ENCODE assay signal across 23 mouse cellular contexts in the genomic region with DNA sequence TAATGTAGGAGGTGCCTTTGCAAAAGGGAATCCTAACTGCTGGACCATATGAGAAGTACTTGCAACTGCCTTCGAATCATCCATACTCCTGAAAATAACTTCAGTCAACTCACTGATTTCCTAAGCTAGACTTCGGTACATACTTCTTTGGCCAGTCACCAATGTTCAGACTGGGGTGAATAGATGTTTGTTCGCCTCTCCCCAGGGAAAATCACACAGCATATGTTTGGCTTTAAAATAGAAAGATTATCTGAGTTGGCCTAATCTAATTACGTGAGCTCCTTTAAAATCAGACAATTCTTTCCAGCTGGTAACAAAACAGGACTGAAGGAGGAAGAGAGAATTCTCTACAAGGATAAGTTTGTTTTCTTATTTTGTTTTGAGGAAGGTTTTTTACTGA.
DNase-seq lines count a peak whose midpoint lies in the region; ATAC-seq lines count a peak whose summit lies in the region.
"Had no signal": no experiment of that assay in that cellular context is flagged by ENCODE, and none has a peak within 500 bp of the region (broad histone marks: within the 10 kb centered on the region; RNA-seq: fewer than 3 reads in every experiment).

No protein-coding gene starts in this region.

- ATAC-seq in embryonic facial prominence, embryonic 11.5 days (replicated peaks; ENCODE audit: insufficient number of reproducible peaks, low FRiP score, low TSS enrichment, low read depth) = no peak
- no peak for ATAC-seq in embryonic facial prominence, embryonic 14.5 days (ENCODE audit: low read depth)
- ATAC-seq in intestine, embryonic 15.5 days = no peak
- ATAC-seq: activated CD4-positive, CD25-positive, alpha-beta regulatory T cell, adult 4 months; CD4-positive, CD25-positive, alpha-beta regulatory T cell, adult 4 months; Patski had no signal

- H3K9me3 ChIP-seq in embryonic facial prominence, embryonic 11.5 days (replicated peaks; ENCODE audit: control insufficient read depth, low read length) = no peaks in the 10 kb centered on the region
- H3K9me3 ChIP-seq in embryonic facial prominence, embryonic 10.5 days = no peaks in the 10 kb centered on the region
- H3K9me3 ChIP-seq in embryonic facial prominence, embryonic 14.5 days (ENCODE audit: control insufficient read depth, low read length) = no peaks in the 10 kb centered on the region; the same call in 1 of the 2 replicates
- H3K9me3 ChIP-seq in intestine, embryonic 15.5 days = no peaks in the 10 kb centered on the region

- H3K4me2 ChIP-seq in embryonic facial prominence, embryonic 11.5 days (ENCODE audit: low read depth, low read length) = no peak overlapping the region
- no peak overlapping the region for H3K4me2 ChIP-seq in embryonic facial prominence, embryonic 14.5 days (ENCODE audit: low read depth, low read length)
- no peak overlapping the region for H3K4me2 ChIP-seq in intestine, embryonic 15.5 days (replicated peaks)

- H3K27ac ChIP-seq in embryonic facial prominence, embryonic 11.5 days (replicated peaks; ENCODE audit: low read depth, low read length) = no peak overlapping the region
- no peak overlapping the region for H3K27ac ChIP-seq in embryonic facial prominence, embryonic 10.5 days (replicated peaks)
- no peak overlapping the region for H3K27ac ChIP-seq in embryonic facial prominence, embryonic 14.5 days (replicated peaks; ENCODE audit: low read depth, low read length)
- H3K27ac ChIP-seq in intestine, embryonic 15.5 days = no peak overlapping the region

- no peak overlapping the region for H3K9ac ChIP-seq in embryonic facial prominence, embryonic 11.5 days (replicated peaks; ENCODE audit: low read length)
- no peak overlapping the region for H3K9ac ChIP-seq in embryonic facial prominence, embryonic 14.5 days (ENCODE audit: low read depth, low read length)
- no peak overlapping the region for H3K9ac ChIP-seq in intestine, embryonic 15.5 days

- H3K4me3 ChIP-seq in embryonic facial prominence, embryonic 11.5 days (ENCODE audit: low read depth, low read length) = no peak overlapping the region
- H3K4me3 ChIP-seq in embryonic facial prominence, embryonic 10.5 days = no peak overlapping the region
- H3K4me3 ChIP-seq in embryonic facial prominence, embryonic 14.5 days (ENCODE audit: low read depth, low read length) = no peak overlapping the region
- H3K4me3 ChIP-seq in intestine, embryonic 15.5 days (replicated peaks) = no peak overlapping the region

- no peaks in the 10 kb centered on the region for H3K4me1 ChIP-seq in embryonic facial prominence, embryonic 11.5 days (ENCODE audit: control insufficient read depth, insufficient read depth, low read length)
- peaks cover 10% of the 10 kb centered on the region; the same call in 1 of the 2 replicates for H3K4me1 ChIP-seq in embryonic facial prominence, embryonic 10.5 days
- 0 out of 2 replicates have a peak, but pooled peaks cover 2% of the 10 kb centered on the region for H3K4me1 ChIP-seq in embryonic facial prominence, embryonic 14.5 days (ENCODE audit: control insufficient read depth, insufficient read depth, low read length)
- H3K4me1 ChIP-seq in intestine, embryonic 15.5 days (replicated peaks) = no peaks in the 10 kb centered on the region

- no peaks in the 10 kb centered on the region for H3K27me3 ChIP-seq in embryonic facial prominence, embryonic 11.5 days (ENCODE audit: control insufficient read depth, insufficient read depth, low read length)
- H3K27me3 ChIP-seq in embryonic facial prominence, embryonic 10.5 days (replicated peaks; ENCODE audit: low read depth, poor library complexity, severe bottlenecking) = no peaks in the 10 kb centered on the region
- no peaks in the 10 kb centered on the region for H3K27me3 ChIP-seq in embryonic facial prominence, embryonic 14.5 days (replicated peaks; ENCODE audit: control insufficient read depth, insufficient read depth, low read length)
- H3K27me3 ChIP-seq in intestine, embryonic 15.5 days (replicated peaks) = no peaks in the 10 kb centered on the region
- H3K27me3 ChIP-seq: CH12.LX, Patski had no signal

- 59% methylated on average over 4 of the region's 4 CpGs for WGBS in embryonic facial prominence, embryonic 11.5 days
- 62% methylated on average over 4 of the region's 4 CpGs for WGBS in embryonic facial prominence, embryonic 10.5 days
- 54% methylated on average over 4 of the region's 4 CpGs for whole genome bisulfite sequencing in embryonic facial prominence, embryonic 14.5 days
- 89% methylated on average over 4 of the region's 4 CpGs for WGBS in intestine, embryonic 15.5 days

- H3K36me3 ChIP-seq in embryonic facial prominence, embryonic 11.5 days (replicated peaks; ENCODE audit: control insufficient read depth, insufficient read depth, low read depth, low read length) = no peaks in the 10 kb centered on the region
- no peaks in the 10 kb centered on the region for H3K36me3 ChIP-seq in embryonic facial prominence, embryonic 10.5 days (replicated peaks)
- H3K36me3 ChIP-seq in embryonic facial prominence, embryonic 14.5 days (ENCODE audit: control insufficient read depth, insufficient read depth, low read length) = no peaks in the 10 kb centered on the region
- H3K36me3 ChIP-seq in intestine, embryonic 15.5 days = no peaks in the 10 kb centered on the region
- H3K36me3 ChIP-seq: G1E had no signal

- peak; percentile 62 for DNase-seq in embryonic facial prominence, embryonic 11.5 days (ENCODE audit: low spot score)
- no peak for DNase-seq in embryonic facial prominence, embryonic 10.5 days (ENCODE audit: low spot score)
- peak; percentile 62 for DNase-seq in heart, adult 11 months
- DNase-seq in heart, adult 18-20 months = no peak
- peak; percentile 7 for DNase-seq in 3T3-L1 (ENCODE audit: low read depth, low spot score)
- peak; percentile 67 for DNase-seq in embryonic facial prominence, embryonic 14.5 days (ENCODE audit: low spot score)
- DNase-seq in cerebellum, postnatal 25 days = no peak
- DNase-seq: adrenal gland, adult 2 months; adrenal gland, adult 8-10 months; adrenal gland, postnatal 10 days; adrenal gland, postnatal 14 days; adrenal gland, postnatal 25 days; adrenal gland, postnatal 36 days; B cell, adult 2 months; cerebellum, adult 11 months; cerebellum, adult 11-12 months; cerebellum, adult 18-20 months had no signal

Comparison
In these comparisons a context has a peak if more than half of its experiments do, and no peak if none do; other contexts are left out.
1. DNase-seq: peak in embryonic facial prominence, embryonic 11.5 days (single experiment), heart, adult 11 months (single experiment), 3T3-L1 (single experiment) and embryonic facial prominence, embryonic 14.5 days (single experiment); none in embryonic facial prominence, embryonic 10.5 days (single experiment), heart, adult 18-20 months (0 of 2) and cerebellum, postnatal 25 days (0 of 2).